Mouse (Mus musculus) frontal cortex, postnatal 14 days (tissue): ENCODE data around the gene Gm49325.

Experiments
- DNase-seq, 2 experiments: peaks; one replicate each; pipeline ENCODE4 v3.0.0; 2022; ENCODE audit warnings: low spot score in 2 of 2

The Gm49325 gene

DNA sequence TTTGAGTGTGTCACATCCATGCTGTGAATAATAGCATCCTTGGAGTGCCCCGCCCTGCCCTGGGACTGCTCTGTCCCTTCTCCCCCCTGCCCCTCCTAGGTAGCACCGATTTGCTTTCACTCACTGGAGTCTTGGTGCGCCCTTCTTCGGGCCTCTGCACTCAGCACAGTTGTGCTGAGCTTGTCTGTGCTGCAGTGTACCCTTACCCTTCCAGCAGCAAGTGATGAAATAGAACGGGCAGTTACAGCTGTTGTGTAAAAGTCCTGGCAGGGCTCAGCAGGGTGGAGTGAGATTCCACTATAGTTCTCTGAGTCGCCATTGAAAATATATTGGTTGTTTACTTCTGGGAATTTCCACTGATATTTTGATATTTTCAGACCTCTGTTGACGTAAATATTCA is 20.0 kb downstream of the Gm49325 start:
- DNase-seq: no peak

DNA sequence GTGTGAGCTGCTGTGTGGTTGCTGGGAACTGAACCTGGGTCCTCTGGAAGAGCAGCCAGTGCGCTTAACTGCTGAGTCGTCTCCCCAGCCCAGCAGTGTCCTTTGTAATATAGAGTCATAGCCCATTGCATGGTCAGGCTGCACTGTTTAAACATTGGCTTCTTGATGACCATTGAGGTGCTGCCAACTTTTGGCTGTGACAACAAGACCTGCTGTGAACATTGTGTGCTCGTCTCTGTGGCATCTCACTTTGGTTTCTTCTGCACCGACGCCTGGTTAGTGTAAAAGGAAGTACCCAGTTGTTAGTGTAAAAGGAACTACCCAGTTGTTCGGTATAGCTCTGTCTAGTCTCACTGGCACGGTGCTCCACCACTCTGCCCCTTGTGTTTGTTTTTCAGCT is 20.6 kb downstream of the Gm49325 start:
- no peak for DNase-seq

DNA sequence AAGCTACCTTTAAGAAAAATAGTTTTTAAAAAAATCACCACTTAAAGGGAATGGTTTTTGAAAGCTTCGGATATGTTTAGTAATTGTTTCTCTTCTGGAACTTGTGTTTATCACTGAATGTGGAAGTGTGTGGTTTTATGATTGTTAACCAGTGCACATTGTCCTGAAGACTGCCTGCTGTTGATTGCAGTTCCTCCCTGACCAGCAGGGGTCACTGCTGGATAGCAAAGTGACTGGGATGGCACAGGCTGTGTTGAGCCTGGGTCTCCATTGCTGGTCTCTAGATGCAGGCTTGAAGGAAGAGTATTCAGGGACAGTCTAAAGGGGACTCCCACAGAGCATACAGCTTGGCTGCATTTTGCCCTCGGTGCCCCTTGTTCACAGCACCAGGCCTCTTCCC is 21.5 kb downstream of the Gm49325 start:
- DNase-seq: peak; percentile 57 to 81

DNA sequence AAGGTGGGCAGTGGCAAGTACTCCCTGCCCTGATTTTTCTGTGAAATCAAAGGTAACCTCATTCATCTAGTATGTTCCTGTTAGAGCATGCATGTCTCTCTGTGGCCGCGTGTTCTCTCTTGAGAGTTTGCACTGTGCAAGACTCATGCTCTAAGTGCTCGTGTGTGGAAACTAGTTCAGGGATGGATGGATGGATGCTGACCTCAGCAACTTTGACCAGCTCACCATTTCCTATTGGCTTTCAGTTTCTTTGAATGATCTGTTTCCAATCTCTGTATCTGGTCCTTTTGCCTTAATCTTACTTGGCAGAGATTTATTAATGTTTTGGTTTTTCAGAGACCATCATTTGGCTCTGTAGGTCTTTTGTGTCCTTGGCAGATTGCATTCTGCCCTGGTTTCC is 23.2 kb downstream of the Gm49325 start:
- DNase-seq: no peak

DNA sequence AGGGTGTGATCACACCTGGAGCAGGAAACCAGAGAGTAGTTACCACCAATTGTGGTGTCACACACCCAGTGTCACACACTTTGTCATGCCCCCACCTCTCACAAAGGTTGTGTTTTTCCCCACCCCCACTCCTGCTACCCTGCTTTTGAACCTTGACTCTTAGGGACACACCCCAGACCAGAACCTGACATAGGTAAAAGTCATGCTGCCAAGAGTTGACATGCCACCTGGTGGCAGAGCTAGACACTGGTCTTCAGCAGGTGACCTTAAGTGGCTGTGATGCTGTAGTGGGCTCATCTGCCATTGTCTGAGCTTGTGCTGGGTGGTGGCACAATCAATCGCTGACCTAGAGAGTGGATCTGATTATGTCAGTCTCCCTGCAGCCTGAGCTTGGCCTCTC is 24.0 kb downstream of the Gm49325 start:
- no peak for DNase-seq

DNA sequence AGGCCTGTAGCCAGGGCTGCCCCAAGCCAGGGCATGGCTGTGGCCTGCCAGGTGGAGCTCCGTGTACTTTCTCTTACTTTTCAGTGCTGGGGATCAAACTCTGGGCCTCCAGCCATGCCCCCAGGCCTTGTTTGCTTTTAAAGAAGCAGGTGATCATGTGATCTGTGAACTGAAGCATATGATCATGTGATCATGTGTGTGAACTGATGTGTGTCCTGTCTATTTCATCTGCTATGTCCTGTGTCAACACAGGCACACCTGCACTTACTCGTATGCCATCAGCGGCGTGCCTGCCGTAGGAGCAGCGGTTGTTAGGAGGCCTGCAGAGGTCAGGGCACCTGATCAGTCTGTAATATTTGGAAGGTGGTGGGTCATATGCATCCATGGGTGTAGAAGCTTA is 28.0 kb downstream of the Gm49325 start:
- no peak for DNase-seq

DNA sequence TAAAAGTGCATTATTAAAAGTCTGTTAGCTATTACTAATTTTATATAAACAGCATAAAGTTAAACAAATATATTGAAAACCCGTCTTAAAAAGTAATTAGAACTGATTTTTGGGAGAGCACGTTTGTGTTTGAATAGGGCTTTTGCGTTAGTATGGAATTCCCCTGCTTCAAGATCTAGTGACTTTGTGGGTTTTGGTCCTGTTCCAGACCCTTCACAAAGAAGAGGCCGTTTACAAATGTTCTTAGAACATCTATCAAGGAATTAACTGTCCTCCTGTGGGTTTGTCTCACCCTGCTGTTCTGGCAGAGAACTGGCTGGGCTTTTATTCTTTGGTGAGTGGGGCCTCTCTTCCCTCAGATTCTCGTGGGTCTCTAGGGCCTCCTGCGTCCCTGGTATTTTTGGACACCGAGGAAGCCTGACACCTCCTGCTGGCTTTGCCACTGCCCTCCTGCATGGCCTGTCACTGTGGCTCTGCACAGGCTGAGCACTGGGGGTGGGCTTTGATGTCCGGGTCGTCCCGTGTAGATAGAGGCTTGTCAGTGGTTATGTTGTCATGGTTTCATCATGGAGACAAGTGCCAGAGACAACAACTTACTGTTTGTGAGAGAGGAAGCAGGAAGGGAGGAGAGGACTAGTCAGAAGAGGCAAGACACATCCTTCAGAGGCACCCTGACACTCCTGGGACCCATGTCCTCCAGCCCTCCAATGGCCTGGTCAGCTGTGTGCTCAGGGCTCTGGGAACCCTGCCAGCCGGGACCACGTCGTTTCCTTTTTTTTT is 28.6 kb downstream of the Gm49325 start:
- no peak for DNase-seq

DNA sequence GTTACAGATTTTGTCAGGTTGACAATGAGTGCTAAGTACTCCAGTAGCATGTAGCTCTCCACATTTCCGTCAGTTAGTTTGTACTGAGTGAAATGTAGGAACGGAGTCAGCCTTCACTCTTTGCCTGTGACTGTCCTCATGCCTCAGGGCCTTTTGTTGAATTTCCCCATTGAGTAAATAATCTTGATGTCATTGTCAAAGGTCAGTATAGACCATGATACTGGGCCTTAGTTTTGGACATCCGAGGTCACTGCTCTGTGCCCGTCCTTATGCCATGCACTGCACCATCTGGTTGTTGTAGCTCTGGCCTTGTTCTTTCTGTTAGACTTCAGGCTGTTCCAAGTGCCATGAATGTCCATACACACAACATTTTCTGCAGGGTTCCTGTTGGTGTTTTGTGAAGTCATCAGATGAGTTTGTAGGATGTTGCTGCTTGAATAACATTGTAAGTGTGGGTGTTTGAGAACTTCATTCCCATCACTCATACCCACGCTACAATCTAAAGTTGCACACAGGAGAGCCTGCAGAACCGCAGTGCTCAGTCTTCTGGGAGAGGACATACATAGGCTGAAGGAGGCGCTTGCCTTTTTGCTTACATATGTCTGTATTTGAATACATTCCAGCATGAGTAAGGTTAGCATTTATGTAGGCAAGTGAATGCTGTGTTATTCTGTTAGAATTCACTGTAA is 30.4 kb downstream of the Gm49325 start:
- no peak for DNase-seq

DNA sequence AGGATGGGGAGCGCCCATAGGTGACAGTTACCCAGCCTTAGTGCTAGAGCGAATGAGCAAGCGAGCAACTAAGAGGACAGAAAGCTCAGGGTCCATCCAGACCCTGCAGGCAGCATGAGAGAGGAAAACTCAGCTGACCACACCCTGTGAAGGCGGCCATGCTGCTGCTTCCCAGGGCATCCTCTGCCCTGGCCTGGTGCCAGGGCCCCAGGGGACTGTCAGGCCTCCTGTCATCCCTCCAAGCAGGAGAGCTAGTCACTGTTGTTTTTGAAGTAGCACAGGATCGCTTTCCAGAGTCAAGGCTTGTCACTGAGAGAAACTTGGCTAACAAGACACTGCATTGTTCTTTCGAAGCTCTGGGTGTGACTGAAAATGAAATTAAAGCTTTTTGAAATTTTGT is 33.0 kb downstream of the Gm49325 start:
- no peak for DNase-seq

DNA sequence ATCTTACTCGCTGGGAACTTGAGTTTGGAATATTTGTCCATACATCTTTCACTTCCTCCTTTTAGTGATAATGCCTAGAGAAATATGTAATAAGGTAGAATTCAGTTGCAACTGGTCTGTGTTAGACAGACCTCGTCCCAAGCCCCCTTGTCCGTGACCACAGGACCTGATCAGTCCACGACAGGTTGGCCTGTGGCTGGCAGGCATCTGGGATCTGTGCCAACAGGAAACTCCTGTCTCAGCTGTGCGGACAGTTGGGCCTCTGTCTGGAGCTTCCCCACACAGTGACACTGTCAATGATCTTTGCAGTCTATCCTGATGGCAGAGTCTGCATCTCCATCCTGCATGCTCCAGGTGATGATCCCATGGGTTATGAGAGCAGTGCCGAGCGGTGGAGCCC is 37.2 kb downstream of the Gm49325 start:
- DNase-seq: no peak

DNA sequence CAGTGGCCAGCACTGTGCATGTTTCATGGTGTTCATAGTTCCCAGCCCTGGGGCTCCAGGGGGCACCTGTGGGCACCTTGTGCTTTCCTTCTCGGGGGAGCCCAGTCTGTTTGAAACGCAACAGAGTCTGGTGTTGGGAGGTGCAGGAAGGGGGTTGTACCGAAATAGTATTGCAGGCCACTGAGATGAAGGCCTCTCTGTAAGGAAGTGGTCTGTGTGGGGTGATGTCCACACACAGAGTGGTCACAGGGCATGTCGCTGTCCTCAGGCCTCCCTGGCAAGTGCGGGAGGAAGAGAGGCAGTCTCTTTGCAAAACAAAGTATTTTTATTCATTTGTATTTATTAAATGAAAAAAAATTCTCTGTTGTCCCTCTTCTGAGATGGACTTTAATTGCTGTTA is 39.6 kb downstream of the Gm49325 start:
- DNase-seq: no peak

DNA sequence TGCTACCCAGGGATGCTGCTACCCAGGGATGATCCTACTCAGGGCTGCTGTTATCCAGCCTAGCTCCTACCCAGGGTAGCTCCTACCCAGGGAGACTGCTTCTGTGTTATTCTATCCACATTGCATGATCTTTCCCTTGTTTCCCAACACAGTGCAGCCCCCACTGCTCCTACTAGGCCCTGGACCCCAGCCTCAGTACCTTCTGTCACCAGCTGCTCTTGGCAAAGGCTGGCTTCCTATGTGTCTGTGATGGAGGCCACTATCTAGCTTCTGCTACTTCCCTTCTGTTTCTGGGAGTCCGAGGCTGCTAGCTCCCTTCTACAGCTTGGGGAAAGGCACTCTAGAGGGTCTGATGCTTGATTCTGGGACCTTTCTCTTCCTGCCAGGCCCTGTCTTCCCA is 41.5 kb downstream of the Gm49325 start:
- no peak for DNase-seq

DNA sequence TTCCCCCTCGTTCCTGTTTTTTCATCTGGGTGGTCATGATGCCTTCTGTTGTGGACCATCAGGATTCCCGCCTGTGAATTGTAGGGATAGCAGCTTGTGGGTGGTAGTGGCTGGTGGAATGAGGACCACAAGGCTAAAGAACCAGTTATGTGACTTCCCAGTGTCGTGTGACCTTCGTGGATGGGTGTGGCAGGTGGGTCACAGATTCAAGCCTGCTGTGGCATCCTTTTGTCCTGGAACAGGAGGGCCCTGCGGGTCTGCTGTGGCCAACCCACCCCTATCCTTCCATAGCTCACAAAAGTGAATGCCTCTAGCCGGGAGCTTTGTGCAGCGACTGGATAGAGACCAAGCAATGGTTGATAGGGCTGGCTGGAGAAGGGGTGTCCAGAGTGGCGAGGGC is 41.9 kb downstream of the Gm49325 start:
- no peak for DNase-seq

DNA sequence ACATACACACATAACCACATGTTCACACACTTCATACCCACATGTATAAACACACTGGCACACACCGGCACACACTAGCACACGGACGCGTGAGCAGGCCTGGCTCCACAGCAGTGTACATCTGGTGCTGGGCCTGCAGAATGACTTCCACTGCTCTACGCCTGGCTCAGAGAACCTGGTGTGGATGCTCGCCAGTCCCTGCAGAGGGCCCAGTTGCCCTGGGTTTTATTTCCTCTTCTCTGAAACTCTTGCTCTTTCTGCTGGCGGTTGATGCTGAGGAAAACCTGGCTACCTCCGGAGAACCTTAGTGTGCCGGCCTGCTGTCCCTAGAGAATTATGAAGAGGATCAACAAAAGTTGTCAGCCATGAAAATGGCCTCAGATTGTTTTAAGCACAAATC is 46.0 kb downstream of the Gm49325 start:
- no peak for DNase-seq

DNA sequence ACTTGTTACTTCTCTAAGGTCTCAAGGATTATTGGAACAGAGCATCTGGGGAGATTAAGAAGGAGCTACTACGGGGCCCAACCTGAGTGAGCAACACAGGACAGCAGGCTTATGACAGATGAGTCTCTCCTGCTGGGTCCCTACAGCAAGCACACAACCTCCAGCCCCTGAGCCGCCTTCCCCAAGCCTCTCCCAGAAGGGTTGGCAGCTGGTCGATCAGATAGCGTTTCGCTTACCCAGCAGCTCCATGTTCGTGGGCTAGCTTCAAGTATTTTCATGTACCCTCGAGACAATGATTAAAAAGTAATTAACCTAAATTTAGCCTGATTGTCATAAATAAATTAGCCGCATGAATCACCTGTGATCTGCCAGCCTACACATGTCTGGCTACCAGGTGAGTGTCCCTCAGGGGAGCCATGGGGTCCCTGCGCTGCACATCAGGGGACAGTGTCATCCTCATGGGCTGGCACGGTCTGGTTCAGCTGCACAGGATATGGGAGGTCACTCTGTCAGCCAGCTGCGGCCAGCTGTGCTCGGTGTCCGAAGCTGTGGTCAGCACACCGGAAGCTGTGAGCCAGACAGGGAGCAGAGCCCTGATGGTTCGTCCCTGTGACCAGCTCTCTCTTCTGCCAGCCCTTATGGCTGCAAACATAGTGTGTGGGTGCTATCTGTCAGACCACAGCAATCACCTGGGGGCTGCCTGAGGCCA is 52.4 kb downstream of the Gm49325 start:
- no peak for DNase-seq

DNA sequence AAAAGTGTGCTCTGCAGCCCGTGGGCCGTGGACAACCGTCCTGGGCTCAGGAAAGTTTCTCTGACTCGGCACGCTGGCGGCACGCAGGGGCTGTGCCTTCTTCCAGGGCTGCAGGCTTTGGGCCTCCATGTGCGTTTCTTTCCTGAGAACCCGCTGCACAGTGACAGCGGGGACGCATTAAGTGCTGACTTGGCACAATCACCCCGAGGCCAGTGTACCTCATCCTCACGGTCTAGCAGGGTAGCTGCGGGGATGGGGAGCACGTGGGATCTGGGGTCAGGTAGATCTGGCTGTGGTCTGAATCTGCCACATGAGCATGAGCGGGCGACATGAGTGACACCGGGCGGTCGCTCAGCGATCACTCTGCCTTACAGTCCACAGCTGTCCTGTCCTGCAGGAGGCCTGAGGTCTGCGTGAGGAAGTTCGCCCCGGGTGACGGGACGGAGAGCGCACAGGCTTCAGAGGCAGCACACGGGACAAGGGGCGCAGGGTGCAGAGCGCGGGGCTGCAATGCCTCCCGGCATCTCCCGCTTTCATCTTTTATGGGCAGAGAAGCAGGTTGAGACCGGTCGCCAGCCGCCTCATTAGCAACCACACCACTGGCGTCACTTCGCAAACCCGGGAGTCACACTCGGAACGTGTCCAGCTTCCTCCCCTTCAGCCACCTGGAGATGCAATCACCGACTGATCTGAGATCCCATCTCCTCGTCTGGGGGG is 58.1 kb downstream of the Gm49325 start:
- DNase-seq: no peak

DNA sequence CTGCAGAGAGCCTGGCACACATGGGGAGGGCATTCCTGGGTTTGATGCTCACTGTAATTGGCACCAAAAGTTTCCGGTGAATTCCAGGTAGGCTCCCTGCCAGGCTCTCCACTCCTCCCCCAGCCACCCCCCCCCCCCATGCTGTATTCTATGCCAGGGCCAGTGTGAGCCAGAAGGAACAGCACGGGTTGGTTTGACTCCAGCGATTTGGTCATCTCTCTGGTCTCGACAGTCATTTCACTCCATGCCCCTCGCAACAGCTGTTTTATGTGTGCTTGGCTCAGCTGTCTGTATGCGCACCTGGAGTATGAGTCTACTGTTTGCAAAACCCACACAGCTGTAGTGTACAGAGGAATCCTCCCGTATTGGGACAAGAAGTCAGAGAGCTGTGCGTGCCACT is 60.3 kb downstream of the Gm49325 start:
- no peak for DNase-seq

DNA sequence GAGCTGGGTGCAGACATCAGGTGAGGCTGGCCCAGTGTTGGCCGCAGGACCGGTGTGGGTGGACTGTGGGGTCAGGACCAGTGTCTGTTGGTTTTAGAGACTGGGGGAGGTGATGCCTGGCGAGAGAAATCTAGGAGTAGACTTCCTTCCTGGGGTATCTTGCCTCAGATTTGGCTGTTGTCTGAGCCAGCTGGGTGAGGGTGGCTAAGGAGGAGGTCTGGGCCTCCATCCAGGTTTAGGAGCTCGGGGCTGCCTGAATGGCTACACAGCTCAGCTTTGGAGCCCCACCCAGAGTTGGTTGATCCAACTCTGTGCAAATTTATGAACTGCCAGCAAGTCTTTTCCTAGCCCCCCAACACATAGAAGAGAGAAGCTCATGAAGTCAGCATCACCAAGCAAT is 61.4 kb downstream of the Gm49325 start:
- DNase-seq: no peak

DNA sequence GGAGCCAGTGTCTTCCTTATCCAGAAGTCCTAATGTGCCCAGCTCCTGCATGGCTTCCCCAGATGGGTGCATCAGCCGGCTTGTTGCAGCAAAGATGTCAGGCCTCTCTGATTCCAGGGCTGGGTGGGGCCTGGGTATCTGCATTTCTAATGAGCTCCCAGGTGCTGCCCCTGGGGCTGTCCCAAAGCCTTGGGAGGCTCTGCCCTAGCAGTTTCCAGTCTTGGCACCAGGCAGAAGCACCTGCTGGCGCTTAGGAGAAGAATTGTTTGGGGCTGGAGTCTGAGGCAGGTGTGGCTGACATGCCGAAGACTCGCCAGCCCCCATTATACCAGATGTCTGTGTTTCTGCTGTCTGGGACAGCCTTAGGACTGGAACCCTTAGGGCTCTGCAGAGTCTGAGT is 64.7 kb downstream of the Gm49325 start:
- DNase-seq: no peak

DNA sequence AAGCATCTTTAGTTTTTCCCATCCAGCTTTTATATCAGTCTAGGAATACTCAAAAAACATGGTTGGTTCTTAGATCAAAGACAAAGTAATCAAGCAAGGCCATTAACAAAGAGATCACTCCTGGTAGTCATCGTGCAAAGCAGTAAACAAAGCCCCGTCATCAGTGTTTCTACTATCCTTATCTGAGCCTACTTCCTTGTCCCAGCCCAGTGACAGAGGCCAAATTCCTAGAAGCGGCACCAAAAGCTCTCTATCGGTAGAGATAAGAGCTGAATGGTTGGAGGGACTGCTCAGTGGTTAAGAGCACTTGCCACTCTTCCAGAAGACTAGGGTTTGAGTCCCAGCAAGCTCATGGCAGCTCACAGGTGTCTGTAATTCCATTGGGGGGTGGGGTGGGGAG is 65.5 kb downstream of the Gm49325 start:
- DNase-seq: no peak

DNA sequence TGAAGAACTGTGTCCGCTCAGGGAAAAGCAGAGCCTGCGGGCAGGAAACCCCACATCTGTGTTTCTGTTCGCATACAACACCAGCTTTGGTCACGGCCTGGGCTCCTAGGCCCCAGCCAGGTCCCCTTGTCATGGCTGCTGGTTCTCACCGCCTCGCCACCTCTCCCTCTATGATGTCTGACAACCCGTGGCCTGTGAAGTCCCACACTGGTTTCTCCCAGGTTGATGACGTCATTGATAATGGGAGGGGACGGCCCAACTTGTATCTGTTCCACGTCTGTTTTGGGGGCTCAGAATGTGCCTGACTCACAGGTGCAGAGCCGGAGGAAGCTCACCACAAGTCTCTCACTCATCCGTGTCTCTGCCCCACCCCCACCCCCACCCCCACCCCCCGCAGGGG is 67.8 kb downstream of the Gm49325 start:
- no peak for DNase-seq

DNA sequence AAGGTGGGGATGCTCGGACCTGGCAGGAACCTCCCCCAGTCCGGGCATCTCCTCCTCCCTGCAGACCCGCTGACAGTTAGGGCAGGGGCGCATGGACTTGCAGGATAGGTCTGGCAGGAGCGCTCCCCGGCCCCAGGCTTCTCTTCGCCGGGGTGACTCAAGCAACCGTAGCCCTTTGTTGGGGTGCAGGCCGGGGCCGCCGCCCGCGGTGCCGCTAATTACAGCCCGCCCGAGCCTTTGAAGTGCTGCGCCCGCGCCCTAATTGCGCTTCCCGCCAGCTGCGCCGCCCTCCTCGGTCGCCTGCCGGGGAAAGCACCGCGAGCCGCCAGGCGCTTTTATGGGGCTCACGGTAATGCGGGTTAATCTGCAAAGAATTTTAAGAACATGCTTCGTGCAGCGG is 71.6 kb downstream of the Gm49325 start:
- no peak for DNase-seq
